Mouse (Mus musculus) neural tube, embryonic 15.5 days (tissue): ENCODE measurements around the gene Ptpdc1. TPM values are rescaled to one million over a fixed set of nuclear protein-coding genes. Genes with fewer than 3 reads are reported as not detected.

Source experiments
- ATAC-seq: fragments of 200-750 bp; cut with Nextera tagmentation; 2 replicates; pipeline ENCODE4 v1.8.0; 2017; ENCODE audit warnings: mild to moderate bottlenecking, moderate TSS enrichment, moderate library complexity; ENCODE audit not compliant: low FRiP score
- H3K27ac ChIP-seq: fragments of 300-500 bp; sonication (generic); replicated peaks from 2 replicates; pipeline ENCODE4 v1.5.1; 2015; ENCODE audit warnings: mild to moderate bottlenecking, inconsistent platforms
- H3K27me3 ChIP-seq: fragments of 300-500 bp; sonication (generic); replicated peaks from 2 replicates; pipeline ENCODE4 v1.6.1; 2015; ENCODE audit warnings: inconsistent platforms
- H3K36me3 ChIP-seq: fragments of 300-500 bp; sonication (generic); 2 replicates; pipeline ENCODE4 v1.6.1; 2015; ENCODE audit warnings: inconsistent platforms
- H3K4me1 ChIP-seq: fragments of 300-500 bp; sonication (generic); 2 replicates; pipeline ENCODE4 v1.6.1; 2015; ENCODE audit warnings: inconsistent platforms
- H3K4me2 ChIP-seq: fragments of 300-500 bp; sonication (generic); 2 replicates; pipeline ENCODE4 v1.6.1; 2015; ENCODE audit warnings: inconsistent platforms, mild to moderate bottlenecking, moderate library complexity
- H3K4me3 ChIP-seq: fragments of 300-500 bp; sonication (generic); replicated peaks from 2 replicates; pipeline ENCODE4 v1.5.1; 2015; ENCODE audit warnings: mild to moderate bottlenecking, inconsistent platforms
- H3K9ac ChIP-seq: fragments of 300-500 bp; sonication (generic); replicated peaks from 2 replicates; pipeline ENCODE4 v1.6.1; 2015; ENCODE audit warnings: mild to moderate bottlenecking, inconsistent platforms
- H3K9me3 ChIP-seq: fragments of 300-500 bp; sonication (generic); replicated peaks from 2 replicates; pipeline ENCODE4 v1.6.1; 2016; ENCODE audit warnings: inconsistent platforms
- WGBS: fragments of 180-500 bp; shearing (Covaris S2); methylation state at CpG from one replicate; pipeline ENCODE4 v1.1.7; 2015; ENCODE audit warnings: mixed read lengths; 5-methylcytosine and 5-hydroxymethylcytosine counted together
- microRNA counts: library from miRNA; unstranded; fragments of <30 nt; microRNA quantifications from one replicate; lab custom pipeline; 2016
- microRNA-seq: library from miRNA; unstranded; fragments of <30 nt; microRNA quantifications from one replicate; pipeline ENCODE4, GENCODE M21; 2017
- polyA plus RNA-seq: library from polyadenylated mRNA; unstranded; fragments of >200 nt; fragmentation: Nextera tagmentation; extraction: Ambion mirVana; gene quantifications from 2 replicates; pipeline ENCODE4 v1.2.1, GENCODE M21; 2015

Gene Ptpdc1
- polyA plus RNA-seq, 1 experiment from 2014 or later: 17.5 TPM

- no peak overlapping the region for H3K4me3 ChIP-seq
- H3K4me2 ChIP-seq: no peak overlapping the region
- WGBS: 80% methylated on average over 2 of the region's 2 CpGs
- ATAC-seq: no peak
- no peaks in the 10 kb centered on the region for H3K9me3 ChIP-seq
- H3K27me3 ChIP-seq: no peaks in the 10 kb centered on the region
- H3K9ac ChIP-seq: no peak overlapping the region
- H3K27ac ChIP-seq: no peak overlapping the region
- H3K36me3 ChIP-seq: 0 out of 2 replicates have a peak, but pooled peaks cover 2% of the 10 kb centered on the region
- peaks cover 2% of the 10 kb centered on the region; the same call in 1 of the 2 replicates for H3K4me1 ChIP-seq
Measured at GRCm38 (mm10) chr13:48531448-48531847, 94.0 kb downstream of the Ptpdc1 start.

- H3K27ac ChIP-seq: no peak overlapping the region
- no peak overlapping the region for H3K9ac ChIP-seq
- no peak overlapping the region for H3K4me2 ChIP-seq
- ATAC-seq: no peak
- H3K9me3 ChIP-seq: no peaks in the 10 kb centered on the region
- 0 out of 2 replicates have a peak, but pooled peaks cover 2% of the 10 kb centered on the region for H3K36me3 ChIP-seq
- H3K27me3 ChIP-seq: no peaks in the 10 kb centered on the region
- H3K4me3 ChIP-seq: no peak overlapping the region
- 76% methylated on average over 2 of the region's 2 CpGs for WGBS
- peaks cover 2% of the 10 kb centered on the region; the same call in 1 of the 2 replicates for H3K4me1 ChIP-seq
Measured at GRCm38 (mm10) chr13:48530685-48531084, 94.8 kb downstream of the Ptpdc1 start.

- Histone ChIP-seq H3K4me2 (no peak overlapping the region), H3K9ac (no peak overlapping the region), H3K4me1 (peaks cover 2% of the 10 kb centered on the region; the same call in 1 of the 2 replicates), H3K27ac (no peak overlapping the region), H3K36me3 (no peaks in the 10 kb centered on the region), H3K9me3 (no peaks in the 10 kb centered on the region), H3K4me3 (no peak overlapping the region), H3K27me3 (no peaks in the 10 kb centered on the region)
- ATAC-seq: peak; percentile 54
- 57% methylated on average over 2 of the region's 2 CpGs for WGBS
Measured at GRCm38 (mm10) chr13:48529028-48529427, 96.4 kb downstream of the Ptpdc1 start.

- peak; percentile 84 for ATAC-seq
Measured at GRCm38 (mm10) chr13:48528123-48528871, 97.2 kb downstream of the Ptpdc1 start.

More at GRCm38 (mm10) chr13:48528123-48528871, 97.2 kb downstream of the Ptpdc1 start:
- WGBS: 55% methylated on average over 15 of the region's 15 CpGs
- Histone ChIP-seq H3K27ac (no peak overlapping the region), H3K27me3 (no peaks in the 10 kb centered on the region), H3K4me1 (peaks cover 2% of the 10 kb centered on the region; the same call in 1 of the 2 replicates), H3K9ac (no peak overlapping the region), H3K4me3 (no peak overlapping the region), H3K36me3 (no peaks in the 10 kb centered on the region), H3K4me2 (no peak overlapping the region), H3K9me3 (no peaks in the 10 kb centered on the region)

MicroRNAs encoded within 50 kb of the gene (microRNA counts, 519-probe panel; counts per million panel counts)
- microRNA mmu-let-7a (lab: Ali Mortazavi, UCI): 4,431 counts per million, percentile 98 among the panel's probes with 10 or more counts
- microRNA mmu-let-7d (lab: Ali Mortazavi, UCI): 4,270 counts per million, percentile 96 among the panel's probes with 10 or more counts
- microRNA mmu-let-7f (lab: Ali Mortazavi, UCI): 3,902 counts per million, percentile 93 among the panel's probes with 10 or more counts

Small RNAs within 50 kb of the gene (microRNA-seq; reads per million reads assigned to microRNA genes)
- gene Gm24111 (not detected), gene Mirlet7a-1 (206 reads per million, percentile 63 among the genes with 10 or more reads in this experiment), gene Mirlet7d (5,050 reads per million, percentile 93 among the genes with 10 or more reads in this experiment), gene Mirlet7f-1 (not detected)

Other genes with a start within 250 kb of the Ptpdc1 start
- gene Zfp169, start 112.2 kb downstream of the Ptpdc1 start, polyA plus RNA-seq: 4.8 and 4.9 TPM in 2 replicates
- gene A830005F24Rik, start 112.1 kb downstream of the Ptpdc1 start, polyA plus RNA-seq: 3.0 and 3.4 TPM in 2 replicates
- 0.14 and 0.80 TPM in 2 replicates for gene Barx1, start 37.3 kb upstream of the Ptpdc1 start, polyA plus RNA-seq
- gene Phf2, start 245.5 kb upstream of the Ptpdc1 start, polyA plus RNA-seq: 6.3 and 6.6 TPM in 2 replicates